Mouse (Mus musculus) layer of hippocampus, postnatal 25 days (tissue): Measurements from ENCODE around the gene Def6. TPM values are rescaled to one million over a fixed set of nuclear protein-coding genes. Genes with fewer than 3 reads are reported as not detected.
A peak's percentile ranks its signal among the peaks of the same experiment; 100 is the strongest.
"Not testable (repeated sequence)": the region's sequence is repeated elsewhere in the genome, so short reads cannot be mapped to it uniquely, and the experiment has no call there.

Experiments used
- DNase-seq, 2 experiments: peaks; one replicate each; pipeline ENCODE4 v3.0.0; 2022; ENCODE audit warnings: mixed read lengths in 2 of 2, low spot score in 1 of 2; ENCODE audit errors: extremely low spot score in 1 of 2
- total RNA-seq, 2 experiments: library from RNA; stranded (reverse); gene quantifications; 2 replicates each; pipeline ENCODE4 v1.2.3; 2021

Gene Def6
- total RNA-seq, 2 experiments from 2014 or later, result 2.5 to 3.2 TPM

DNA sequence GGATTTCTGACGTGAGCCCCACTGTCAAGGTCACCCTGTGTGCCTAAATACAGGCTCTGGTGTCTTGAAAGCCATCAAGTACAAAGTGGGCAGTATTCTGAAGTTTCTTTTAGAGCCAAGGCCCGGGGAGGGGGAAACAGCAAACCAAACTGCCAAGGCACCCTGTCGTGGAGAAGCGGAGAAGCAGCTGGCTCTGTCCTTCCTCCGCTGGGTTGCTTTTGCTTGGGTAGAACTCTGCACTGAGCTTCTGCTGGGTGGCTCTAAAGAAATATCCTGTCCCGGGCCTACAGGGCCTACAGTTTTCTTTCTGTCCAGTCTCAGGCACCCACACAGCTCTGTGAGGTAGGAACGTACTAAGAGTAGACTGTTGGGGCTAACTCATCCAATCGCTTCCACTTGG lies 486 bp upstream of the Def6 start:
- DNase-seq, result no peak

DNA sequence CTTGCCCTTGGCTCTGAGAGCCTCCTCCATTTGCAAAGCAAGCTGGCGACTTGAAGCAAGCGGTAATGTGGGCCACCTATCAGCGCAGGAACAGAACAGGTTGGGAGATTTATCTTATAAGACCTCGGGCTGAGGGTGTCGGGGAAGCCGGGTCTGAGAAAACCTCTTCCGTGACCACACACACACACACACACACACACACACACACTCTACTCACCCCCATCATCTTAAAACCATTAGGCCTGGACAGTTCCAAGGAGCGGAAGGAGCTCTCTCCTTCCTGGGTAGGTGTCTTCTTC lies 685 bp downstream of the Def6 start:
- no peak for DNase-seq

DNA sequence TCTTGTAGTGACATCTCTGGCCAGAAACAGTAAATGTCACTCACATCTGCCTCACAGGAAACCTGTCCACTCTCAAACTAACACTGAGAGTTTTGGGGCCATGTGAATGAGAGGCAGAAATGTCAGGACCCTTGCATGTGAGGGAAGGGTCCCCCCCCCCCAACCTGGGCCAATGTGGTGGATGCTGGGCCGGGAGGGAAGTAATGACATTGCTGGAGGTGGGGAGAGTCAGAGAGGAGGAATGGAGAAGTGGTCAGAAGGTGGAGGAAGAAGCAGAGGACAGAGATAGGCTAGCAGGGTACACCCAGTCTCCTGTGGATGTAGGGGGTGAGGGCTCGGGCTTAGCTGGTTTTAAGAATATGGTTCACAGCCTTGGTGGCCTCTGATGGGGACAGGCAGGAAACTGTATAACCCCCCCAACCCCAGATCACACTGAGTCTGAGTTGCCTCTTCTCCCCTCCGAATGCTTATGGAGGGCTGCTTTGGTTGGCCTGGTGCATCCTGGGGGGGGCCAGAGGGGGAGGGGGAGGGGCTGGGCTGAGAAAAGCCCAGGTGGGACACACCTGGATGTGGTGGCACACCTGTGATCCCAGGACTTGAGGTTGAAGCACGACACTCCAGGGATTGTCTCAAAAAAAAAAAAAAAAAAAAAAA lies 2.0 kb downstream of the Def6 start:
- DNase-seq, result no peak

DNA sequence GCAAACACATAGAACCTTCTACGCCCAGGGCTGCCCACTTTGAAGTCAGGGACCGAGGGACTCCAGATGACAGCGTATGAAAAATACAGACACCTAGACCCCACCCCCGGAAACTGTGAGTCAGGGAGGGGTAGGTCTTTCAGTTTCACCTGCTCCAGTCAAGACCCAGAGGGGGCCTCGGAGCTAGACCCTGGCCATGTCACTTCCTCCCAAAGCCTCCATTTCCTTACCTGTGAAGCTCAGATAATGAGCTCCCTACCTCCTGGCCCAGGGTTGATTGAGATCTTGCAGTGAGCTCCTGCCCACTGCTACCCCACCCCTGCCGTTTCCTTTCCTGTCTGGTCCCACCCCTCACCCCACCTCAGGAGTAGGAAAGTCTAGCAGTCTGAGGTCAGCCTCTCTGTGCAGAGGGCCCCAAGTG lies 4.4 kb downstream of the Def6 start:
- no peak for DNase-seq

DNA sequence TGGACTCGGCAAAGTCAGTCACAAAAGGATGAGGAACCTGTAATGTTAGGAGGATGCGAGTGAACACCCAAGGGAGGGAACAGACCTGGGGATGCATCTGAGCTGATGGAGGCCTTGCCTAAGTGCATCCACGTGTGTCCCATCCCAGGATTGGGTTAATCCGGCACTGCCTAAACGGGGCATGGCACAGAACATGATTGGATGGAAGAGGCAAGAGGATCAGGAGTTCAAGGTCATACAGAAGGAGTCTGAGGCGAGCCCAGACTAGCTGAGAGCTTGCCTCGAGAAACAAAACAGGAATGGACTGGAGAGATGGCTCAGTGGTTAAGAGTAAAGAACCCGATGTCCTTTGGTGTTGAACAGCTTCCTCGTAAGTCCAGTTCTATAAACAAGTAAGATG lies 4.8 kb downstream of the Def6 start:
- no peak for DNase-seq

DNA sequence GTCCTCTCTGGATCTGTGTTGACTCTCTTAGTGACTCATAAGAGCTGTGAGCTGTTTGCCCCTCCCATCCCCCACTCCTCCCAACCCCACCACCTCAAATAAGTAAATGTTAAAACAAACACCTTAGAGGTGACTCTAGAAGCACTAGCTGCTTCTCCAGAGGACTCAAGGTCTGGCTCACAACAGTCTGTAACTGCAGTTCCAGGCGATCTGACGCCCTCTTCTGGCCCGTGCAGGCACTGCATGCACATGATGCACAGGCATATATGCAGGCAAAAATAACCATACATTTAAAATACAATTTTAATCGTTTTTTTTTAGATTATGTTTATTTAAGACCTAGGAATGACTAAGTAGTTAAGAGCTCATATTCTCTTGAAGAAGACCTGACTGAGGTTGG lies 5.7 kb downstream of the Def6 start:
- no peak for DNase-seq

DNA sequence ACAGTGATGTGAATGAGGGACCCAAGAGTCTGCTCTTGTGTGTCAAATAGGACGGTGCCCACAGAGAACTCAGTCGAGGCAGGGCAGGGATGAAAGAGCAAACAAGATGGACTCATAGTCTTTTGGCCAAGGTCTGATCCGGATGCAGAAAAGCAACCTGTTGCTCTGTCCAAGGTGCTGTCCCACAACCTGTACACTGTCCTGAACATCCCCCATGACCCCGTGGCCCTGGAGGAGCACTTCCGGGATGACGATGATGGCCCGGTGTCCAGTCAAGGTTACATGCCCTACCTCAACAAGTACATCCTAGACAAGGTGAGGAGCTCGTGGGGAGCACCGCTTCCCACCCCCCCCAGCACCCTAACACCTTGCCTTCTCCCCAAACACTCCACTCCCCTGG lies 9.2 kb downstream of the Def6 start:
- no peak for DNase-seq

DNA sequence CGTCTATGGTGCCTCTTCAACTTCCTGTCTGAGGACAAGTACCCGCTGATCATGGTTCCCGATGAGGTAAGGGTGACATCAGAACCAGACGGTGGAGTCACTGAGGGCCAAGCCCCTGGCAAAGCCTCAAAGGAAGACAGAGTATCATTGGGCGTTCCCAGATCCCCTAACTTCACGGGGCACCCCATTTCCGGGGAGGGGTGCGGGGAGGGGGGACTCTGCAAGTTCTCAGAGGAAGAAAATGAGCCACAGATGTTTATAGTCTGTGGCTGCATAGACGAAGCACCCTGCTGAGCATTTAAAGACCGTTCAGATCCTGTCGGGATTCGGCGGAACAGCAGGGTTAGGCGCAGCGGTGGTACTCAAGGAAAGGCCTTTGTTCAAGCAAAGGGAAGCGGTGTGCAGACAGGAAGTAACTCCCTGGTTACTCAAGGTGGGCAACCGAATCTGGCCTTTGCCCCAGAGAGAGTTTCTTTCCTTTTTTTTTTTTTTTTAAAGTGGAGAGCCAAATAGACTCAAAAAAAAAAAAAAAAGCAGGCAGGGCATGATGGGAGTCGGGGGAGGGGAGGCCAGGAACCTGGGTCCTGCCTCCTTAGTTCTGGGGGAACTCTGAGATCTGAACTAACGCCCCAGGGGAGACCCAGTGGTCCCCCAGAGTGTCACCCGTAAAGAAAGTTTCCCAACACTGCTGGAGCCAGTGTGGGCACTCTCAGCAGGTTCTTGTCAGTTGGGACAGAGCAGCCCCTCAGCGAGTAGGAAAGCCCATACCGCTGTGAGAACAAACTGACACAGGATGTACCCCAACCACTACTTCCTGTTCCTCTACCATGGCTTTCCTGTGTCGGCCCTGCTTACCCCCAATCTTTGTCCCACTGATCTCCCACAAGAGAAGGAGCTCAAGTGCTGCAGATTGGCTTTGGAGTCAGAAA lies 10.4 kb downstream of the Def6 start:
- no peak for DNase-seq

DNA sequence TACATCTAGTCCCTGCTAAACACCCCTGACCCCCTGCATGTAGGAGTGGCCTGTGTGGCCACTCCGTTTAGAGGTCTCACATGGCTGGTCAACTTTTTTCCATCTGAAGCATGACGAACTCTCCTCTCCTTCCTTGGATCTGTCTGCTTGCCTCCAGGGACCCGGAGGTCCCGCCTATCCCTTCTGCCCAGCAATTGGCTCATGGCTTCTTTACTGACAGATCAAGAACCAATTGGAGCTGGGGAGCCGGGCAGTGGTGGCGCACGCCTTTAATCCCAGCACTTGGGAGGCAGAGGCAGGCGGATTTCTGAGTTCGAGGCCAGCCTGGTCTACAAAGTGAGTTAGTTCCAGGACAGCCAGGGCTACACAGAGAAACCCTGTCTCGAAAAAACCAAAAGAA lies 14.9 kb downstream of the Def6 start:
- not testable (repeated sequence) for DNase-seq

DNA sequence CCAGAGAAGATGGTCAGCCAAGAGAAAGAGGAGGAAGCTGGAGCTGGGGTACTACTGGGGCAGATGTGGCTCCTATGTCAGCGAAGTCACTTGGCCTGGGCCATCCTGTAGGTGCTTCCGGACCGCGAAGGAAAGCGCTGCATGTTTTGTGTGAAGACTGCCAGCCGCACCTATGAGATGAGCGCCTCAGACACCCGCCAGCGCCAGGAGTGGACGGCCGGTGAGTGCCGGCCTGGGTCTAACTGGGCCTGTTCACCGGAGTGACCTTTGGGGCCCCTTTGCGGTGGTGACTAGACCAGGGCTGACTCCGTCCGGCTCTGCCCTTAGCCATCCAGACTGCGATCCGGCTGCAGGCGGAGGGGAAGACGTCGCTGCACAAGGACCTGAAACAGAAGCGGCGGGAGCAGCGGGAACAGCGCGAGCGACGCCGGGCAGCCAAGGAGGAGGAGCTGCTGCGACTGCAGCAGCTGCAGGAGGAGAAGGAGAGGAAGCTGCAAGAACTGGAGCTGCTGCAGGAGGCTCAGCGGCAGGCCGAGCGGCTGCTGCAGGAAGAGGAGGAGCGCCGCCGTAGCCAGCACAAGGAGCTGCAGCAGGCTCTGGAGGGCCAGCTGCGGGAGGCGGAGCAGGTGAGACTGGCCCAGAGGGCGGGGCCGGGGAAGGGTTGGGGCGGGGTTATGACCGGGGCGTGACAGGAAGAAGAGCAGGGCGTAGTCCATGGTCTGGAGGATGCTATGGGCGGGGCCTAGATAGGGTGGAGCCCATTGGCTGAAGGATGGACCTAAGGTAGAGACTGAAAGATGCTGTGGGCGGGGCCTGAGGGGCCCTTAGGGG lies 16.2 kb downstream of the Def6 start:
- DNase-seq, result peak; percentile 64 to 71

DNA sequence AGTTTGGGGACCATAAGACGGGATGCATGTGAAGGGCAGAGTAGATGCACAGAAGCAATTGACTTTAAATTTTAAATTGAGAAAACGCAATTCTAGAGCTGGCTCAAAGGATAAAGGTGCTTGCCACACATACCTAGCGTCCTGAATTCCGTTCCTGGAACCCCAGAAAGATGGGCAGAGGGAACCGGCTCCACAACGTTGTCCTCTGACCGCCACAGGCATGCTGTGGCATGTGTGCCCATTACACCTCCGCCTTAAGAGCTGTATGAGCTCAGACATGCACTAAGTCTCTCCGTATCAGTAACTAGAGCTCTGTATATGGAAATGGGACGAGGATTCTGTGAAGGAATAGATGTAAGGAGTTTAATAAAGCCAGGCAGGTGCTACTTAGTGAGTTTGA lies 17.0 kb downstream of the Def6 start:
- no peak for DNase-seq

DNA sequence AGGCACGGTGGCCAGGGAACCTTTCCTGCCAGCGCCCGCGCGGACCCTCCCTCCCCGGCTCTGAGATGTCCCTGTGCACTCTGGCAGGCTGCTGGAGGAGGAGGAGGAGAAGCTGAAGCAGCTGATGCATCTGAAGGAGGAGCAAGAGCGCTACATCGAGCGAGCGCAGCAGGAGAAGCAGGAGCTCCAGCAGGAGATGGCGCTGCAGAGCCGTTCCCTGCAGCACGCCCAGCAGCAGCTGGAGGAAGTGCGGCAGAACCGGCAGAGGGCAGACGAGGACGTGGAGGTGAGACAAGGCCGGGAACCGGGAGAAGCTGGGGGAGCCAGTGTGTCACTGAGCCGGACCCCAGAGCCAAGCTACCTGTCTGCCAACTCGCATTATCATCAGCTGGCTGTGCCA lies 18.4 kb downstream of the Def6 start:
- DNase-seq, result peak; percentile 79 to 92

DNA sequence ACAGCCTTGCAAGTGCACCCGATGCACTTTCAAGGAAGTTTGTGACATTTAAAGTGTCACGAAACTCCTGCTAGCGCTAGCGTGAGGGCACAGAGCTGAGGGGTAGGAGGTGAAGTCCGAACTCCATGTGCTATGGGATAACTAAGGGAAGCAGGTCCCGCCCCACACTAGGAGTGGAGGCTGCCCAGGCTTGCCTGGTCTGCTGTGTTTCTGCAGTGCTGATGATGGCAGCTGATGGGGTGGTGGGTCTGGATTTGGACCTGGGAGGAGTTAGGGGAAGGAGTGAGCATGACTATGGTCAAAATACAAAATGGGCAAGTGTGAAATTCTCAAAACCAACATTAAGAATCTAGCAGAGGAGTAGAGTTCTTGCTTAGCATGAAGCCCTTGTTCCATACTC lies 22.9 kb downstream of the Def6 start:
- DNase-seq, result no peak

DNA sequence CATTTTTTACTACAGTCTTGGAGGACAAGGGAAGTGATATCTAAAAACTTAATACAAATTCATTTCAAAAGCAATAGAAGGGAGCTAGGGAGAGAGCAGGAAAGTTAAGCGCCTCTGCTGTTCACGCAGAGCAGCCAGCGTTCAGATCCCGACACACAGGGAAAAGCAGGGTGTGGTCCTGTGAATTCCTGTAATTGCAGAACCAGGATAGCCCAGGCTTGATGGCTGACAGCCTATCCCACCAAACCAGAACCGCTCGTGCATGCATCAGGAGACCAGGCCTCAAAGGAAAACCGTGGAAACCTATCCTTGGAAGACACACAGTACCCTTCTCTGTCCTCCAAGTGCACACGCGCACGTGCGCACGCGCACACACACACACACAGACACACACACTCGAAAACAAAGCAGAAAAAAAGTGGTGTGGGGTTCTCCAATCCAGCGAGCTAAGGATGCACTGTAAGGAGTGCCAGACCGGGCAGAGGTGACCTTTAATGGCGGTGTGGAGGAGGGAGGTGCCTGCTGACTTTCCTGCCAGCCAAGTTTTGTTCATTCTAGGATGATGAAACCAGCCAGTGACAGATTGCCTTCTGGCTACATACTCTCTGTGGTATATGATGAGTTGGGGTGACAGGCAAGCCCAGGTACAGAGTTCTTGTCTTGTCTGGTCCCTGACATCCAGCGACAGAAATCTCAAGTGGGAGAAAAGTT lies 23.6 kb downstream of the Def6 start:
- DNase-seq, result no peak

DNA sequence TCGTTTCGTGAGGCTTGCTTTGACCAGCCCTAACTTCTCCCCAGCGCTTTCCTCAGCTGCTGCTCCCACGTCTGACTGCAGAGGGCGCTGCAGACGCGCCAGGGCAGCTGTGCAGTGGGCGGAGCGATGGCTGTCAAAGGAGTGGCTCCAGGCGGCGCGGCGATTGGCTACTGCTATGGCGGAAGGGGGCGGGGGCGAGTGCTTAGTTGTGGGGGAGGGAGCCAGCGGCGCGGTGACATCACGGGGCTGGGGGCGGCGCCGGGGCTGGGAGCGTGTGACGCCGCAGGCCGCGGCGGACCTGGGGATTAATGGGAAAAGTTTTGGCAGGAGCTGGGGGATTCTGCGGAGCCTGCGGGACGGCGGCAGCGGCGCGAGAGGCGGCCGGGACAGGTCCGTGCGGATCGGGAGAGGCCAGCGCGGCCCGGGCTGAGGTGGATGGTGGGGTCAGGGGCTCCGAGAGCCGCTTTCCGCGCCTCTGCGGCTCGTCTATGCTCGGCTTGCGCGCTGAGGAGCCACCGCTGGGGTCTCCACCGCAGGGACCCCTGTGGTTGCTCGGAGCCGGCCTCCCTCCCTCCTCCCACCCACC lies 25.0 kb downstream of the Def6 start, which contains the start of gene Ppard:
Gene Ppard, plus strand, starts transcription at position 226 of the 586 bp plus-strand sequence.
- DNase-seq, result peak; percentile 96 to 99

DNA sequence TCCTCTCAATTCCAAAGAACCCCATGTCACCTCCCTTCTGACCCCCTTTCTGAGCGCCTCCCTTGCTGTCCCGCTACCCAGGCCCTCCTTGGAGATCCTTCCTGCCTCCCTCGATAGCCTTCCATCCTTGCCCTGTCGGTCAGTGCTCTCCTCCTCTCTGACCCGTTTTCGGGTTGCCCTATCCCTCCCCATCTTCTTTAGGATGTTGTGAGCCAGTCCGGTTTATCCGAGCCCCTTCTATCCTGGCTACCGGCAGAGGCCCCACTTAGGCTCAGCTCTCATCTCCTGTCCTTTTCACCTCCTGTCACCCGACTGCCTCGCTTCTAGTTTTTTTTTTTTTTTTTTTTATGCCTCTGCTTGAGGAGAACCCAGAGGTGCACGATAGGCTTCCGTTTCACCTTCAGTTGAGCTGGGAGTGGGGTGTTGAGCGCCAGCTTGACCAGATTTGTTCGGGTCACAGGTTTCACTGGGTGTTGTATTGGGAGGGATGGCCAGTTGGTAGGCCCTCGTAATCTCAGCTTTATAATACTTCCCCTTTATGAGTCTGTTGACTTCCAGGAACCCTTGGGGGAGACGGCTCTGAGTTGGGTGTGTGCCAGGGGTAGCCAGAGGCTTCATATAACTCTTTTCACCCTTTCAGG lies 25.6 kb downstream of the Def6 start:
- DNase-seq, result no peak

DNA sequence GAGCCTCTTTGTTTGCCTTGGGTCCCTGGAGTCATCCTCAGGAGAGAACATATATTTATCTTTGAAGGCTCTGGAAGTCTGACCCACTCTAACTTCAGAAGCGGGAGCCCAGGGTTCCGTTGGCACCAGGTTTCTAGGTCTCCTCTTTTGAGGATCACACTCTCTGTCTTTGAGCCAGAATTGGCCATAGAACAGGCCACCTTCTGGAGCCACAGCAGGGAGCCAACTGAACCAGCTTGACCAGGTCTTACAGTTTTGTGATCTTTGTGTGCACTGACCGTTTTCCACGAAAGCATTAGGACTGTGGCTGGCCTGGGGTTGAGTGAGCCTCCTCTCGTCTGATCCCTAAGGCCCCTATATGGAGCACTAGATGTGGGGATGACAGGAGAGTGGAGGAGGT lies 27.1 kb downstream of the Def6 start:
- no peak for DNase-seq

DNA sequence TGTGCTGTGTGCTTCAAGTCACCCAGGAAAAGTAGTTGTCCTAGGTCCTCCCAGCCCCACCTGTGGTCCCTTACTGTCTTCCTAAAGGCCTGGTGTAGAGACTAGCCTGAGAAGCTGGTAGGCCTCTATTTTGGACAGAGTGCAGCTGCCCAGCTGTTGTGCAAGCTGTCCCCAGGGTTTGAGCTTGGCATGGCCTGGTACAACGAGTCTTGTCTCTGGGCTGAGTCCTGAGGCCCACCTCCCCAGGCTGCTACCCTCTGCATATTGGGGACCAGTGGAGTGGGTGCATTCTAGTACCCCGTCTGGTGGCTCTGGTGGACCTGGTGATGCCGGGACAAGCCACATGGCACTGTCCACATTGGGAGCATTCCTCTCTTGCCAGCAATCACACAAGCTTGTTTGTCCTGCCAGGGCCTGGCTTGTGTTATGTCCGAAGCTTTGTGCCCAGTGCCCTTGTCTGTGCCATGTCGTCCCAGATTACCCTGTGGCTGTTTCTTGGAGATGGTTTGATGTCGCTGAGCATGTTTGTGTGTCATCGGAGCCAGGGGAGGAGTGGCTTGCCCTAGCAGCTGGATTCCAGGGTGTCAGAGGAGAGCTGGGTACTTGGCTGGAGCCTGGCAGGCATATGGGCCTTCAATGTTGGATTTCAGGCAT lies 28.5 kb downstream of the Def6 start:
- DNase-seq, result no peak

DNA sequence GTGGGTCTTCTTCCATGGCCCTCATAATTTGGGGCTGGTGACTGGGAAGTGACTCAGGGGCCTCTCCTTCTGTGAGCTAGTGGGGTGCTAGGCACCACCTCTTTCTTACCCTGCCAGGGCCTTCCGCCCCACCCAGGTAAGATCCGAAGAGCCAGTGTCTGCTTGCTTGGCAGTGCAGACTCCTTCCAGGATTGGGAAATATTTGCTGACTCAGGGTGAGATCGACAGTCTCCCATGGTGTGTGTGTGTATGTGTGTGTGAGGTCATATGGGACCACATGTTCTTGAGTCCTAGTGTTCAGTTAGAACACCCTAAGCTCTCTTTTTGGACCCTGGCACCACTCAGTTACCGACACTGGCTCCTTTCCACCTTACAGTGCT lies 29.0 kb downstream of the Def6 start:
- no peak for DNase-seq
